Mouse (Mus musculus) kidney, adult 2 months (tissue): ENCODE measurements around the gene Tsr1.
A peak's percentile ranks its signal among the peaks of the same experiment; 100 is the strongest.

Experiments
- CTCF ChIP-seq: fragments of 200-500 bp; conservative IDR thresholded peaks from 2 replicates; pipeline ENCODE4 v1.5.1; 2011; ENCODE audit warnings: low read depth, mild to moderate bottlenecking, control low read depth, low read length, moderate library complexity, mixed read lengths; ENCODE audit not compliant: insufficient read depth, insufficient read length
- POLR2A ChIP-seq: fragments of 200-500 bp; IDR thresholded peaks from one replicate; pipeline ENCODE4 v1.6.1; 2011; ENCODE audit warnings: low read depth, low read length, control low read depth

- TF ChIP-seq POLR2A (no peak), CTCF (peak; percentile 47)
Measured at GRCm38 (mm10) chr11:74863471-74863870, 34.4 kb upstream of the Tsr1 start.
